Mouse (Mus musculus) spleen, adult 12 weeks (tissue): ENCODE data around the gene Dsn1.

Experiments used
- DNase-seq: peaks from one replicate; pipeline ENCODE4 v3.0.0; 2022; ENCODE audit warnings: low spot score

Gene Dsn1

GRCm38 (mm10) chr2:157006511-157007233 is at the start of gene Dsn1:
TSS of gene Dsn1 (minus strand) at chr2:157007154.
- DNase-seq: peak; percentile 83

GRCm38 (mm10) chr2:157055721-157056120 is 48.8 kb upstream of the Dsn1 start:
- no peak for DNase-seq

DNA sequence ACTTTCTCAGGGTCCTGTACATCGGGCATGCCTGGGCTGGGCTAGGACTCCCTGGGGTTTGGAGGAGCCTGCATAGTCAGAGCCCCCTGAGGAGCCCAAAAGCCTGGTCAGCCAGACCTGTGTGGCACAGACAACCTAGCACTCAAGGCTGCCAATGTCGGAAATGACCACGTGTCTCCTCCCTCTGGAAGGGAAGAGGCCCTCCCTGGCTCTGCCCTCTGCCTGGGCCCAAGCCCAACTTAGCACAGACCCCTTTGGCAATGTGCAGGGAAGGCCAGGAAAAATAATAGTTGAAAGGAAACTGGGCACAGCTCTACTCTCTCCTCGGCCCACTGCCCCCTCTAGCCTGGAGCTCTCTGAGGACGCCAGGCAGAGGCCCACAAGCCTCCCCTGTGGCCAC is 47.9 kb upstream of the Dsn1 start:
- DNase-seq: no peak

DNA sequence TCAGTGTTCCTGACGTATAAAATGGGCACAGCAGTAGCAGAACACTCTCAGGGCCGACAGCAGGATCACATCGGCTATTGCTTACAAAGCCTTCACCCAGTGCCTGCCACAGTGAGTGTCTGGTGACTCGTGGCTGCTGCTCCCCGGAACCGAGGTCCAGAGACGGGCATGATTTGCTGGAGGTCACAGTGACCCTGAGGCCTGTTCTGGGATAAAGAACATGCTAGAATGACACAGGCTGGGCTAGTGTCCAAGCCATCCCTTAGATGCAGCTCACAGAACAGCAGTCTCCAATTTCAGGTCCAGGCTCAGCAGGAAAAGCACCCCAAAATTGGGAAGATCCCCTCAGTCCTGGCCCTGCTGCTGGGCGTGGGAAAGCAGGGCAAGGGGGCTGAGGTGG is 47.3 kb upstream of the Dsn1 start:
- no peak for DNase-seq

- no peak for DNase-seq
Measured at GRCm38 (mm10) chr2:157053787-157054186, 46.8 kb upstream of the Dsn1 start.

DNA sequence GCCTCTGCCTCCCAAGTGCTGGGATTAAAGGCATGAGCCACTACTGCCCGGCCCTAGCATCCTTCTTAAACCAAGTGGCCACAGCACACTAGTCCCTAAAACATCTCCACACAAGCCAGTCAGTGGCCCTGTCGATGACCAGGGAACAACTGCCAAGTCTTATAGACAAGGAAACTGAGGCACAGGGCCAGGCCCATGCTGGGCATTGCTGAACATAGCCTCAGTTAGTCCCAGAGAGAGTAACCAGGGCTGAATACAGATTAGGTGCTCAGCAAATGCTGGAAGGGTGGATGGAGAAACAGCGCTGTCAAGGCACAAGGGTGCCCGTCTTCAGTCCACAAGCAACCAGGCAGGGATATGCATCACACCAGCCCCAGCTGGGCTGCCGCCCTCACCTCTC is 46.2 kb upstream of the Dsn1 start:
- no peak for DNase-seq

DNA sequence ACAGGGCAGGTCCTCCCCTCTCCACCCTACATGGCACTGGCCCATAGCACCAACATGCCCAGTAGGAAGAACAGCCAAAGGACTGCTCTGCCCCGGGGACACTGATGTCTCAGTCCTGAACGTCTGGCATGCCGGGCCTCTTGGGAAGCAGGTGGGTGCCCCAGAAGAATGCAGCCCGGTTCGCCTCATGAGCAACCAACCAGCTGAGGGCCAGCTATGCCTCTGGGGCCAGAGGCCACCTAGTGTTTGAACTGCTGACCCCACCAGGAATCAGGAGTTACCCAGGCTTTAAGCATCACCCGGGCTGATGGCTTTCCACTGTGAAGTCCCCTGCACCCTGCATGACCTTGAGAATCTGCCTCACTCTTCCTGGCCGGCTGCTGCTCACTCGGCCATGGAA is 45.5 kb upstream of the Dsn1 start:
- no peak for DNase-seq

- no peak for DNase-seq
Measured at GRCm38 (mm10) chr2:157049831-157050243, 42.9 kb upstream of the Dsn1 start.

GRCm38 (mm10) chr2:157048395-157049181 is 41.6 kb upstream of the Dsn1 start:
- no peak for DNase-seq

DNA sequence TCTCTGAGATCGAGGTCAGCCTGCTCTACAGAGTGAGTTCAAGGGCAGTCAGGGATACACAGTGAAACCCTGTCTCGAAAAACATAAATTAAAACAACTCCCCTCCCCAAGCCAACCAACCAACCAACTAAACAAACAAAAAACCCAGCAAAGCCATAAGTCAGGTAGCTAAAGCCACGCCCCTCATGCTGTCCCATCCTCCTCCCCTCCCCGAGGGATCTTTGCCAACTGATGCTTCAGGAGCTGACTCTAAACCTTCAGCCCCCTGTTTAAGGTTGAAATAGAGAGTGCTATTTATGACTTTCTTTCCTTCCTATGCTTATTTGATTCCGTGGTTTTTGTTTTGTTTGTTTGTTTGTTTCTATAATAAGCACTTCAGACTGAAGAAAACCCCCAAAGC is 40.0 kb upstream of the Dsn1 start:
- no peak for DNase-seq

GRCm38 (mm10) chr2:157045932-157046331 is 39.0 kb upstream of the Dsn1 start:
- DNase-seq: no peak

GRCm38 (mm10) chr2:157043987-157044386 is 37.0 kb upstream of the Dsn1 start:
- no peak for DNase-seq

DNA sequence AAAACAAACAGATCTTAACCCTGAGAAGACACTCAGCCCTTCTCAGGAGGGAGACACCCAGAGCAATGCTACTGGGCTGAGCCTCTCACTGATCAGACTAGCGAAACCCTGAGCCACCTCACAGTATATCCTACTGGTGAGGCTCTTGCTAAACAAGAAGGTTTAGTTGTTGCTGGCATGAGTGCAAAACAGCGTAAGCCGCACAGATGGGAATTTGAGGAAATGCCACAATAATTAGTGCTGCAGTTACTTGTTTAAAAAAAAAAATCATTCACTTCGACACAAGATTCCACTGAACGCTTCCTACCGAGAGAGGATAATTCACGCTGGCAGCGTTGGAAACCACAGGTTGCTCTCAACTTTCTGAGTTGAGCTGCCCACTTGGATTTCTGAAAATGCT is 36.6 kb upstream of the Dsn1 start:
- no peak for DNase-seq

DNA sequence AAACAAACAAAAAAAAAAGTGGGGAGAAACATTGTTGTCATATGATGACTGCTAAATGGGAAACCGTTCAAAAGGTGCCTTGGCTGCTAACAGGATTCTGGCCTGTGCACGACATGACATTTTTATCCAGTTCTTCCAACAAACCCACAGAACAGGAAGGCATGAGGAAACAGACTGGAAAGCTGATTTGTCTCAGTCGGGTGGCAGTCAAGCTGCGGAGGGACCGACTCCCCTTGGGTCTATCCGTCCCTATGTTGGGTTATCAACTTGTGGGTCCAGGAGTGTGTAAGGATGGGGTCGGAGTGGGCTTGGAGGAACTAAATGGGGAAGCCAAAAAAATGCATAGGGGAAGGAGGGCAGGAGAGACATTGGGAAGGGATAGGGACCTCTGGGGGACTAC is 34.5 kb upstream of the Dsn1 start:
- DNase-seq: no peak

DNA sequence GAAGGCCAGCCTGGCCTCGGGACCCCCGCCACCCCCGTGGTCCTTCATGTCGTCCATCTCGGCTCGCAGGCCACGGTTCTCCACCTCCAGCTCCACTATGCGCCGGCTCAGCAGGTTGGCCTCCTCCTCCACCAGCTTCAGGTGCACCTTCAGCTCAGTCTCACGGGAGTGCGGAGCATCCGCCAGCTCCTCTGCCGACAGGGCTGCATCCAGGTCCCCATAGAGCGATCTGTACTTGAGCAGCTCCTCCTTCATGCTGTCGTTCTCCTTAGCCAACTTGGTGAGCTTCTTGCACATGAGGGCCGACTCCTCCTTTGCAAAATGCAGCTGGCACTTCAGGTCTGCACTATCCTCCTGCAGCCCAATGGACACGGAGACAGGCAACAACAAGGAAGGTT is 33.7 kb upstream of the Dsn1 start:
- no peak for DNase-seq

- DNase-seq: no peak
Measured at GRCm38 (mm10) chr2:157039900-157040648, 33.1 kb upstream of the Dsn1 start.

- no peak for DNase-seq
Measured at GRCm38 (mm10) chr2:157037303-157037702, 30.3 kb upstream of the Dsn1 start.

DNA sequence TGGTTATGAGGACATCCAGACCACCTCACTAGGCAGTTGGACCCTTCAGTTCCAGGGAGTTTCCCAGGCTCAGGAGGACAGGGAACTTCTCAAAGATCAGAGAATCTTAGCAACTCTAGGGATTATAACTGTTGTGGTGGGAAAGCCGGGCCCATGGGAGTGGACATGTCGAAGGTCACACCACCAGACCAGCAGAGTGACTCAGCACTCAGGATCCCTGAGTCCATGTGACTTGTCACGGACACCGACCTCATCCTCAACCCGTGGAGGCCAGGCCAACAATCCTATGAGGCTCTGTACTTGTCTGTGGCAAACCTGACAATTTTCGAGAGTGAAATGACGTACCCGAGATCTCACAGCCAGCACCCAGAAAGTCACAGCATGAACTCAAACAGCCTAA is 29.4 kb upstream of the Dsn1 start:
- DNase-seq: no peak

GRCm38 (mm10) chr2:157035371-157035770 is 28.4 kb upstream of the Dsn1 start:
- DNase-seq: no peak

- peak; percentile 69 for DNase-seq
Measured at GRCm38 (mm10) chr2:157030804-157031203, 23.9 kb upstream of the Dsn1 start.

- no peak for DNase-seq
Measured at GRCm38 (mm10) chr2:157028261-157028660, 21.3 kb upstream of the Dsn1 start.

- peak; percentile 19 for DNase-seq
Measured at GRCm38 (mm10) chr2:157027106-157028008, 20.4 kb upstream of the Dsn1 start.
